Comparison of ENCODE assay signal across 13 mouse cellular contexts in genomic region chr11:96893203-96893842, GRCm38 (mm10). TPM values are rescaled to one million over a fixed set of nuclear protein-coding genes. Genes with fewer than 3 reads are reported as not detected.
DNase-seq lines count a peak whose midpoint lies in the region; ATAC-seq and TF ChIP-seq lines count a peak whose summit lies in the region.
"Had no signal": no experiment of that assay in that cellular context is flagged by ENCODE, and none has a peak within 500 bp of the region (broad histone marks: within the 10 kb centered on the region; RNA-seq: fewer than 3 reads in every experiment).

No protein-coding gene starts in this region.

- no peaks in the 10 kb centered on the region for H3K9me3 ChIP-seq in kidney, embryonic 16.5 days (ENCODE audit: low read length)
- peaks cover 5% of the 10 kb centered on the region for H3K9me3 ChIP-seq in forebrain, embryonic 13.5 days (replicated peaks)
- no peaks in the 10 kb centered on the region for H3K9me3 ChIP-seq in hindbrain, embryonic 14.5 days (ENCODE audit: control insufficient read depth, low read length)
- H3K9me3 ChIP-seq in neural tube, embryonic 11.5 days (ENCODE audit: control insufficient read depth, low read length) = no peaks in the 10 kb centered on the region
- no peaks in the 10 kb centered on the region for H3K9me3 ChIP-seq in intestine, postnatal 0 days (ENCODE audit: control insufficient read depth)
- H3K9me3 ChIP-seq: embryonic facial prominence, embryonic 15.5 days; lung, embryonic 15.5 days had no signal

- no peaks in the 10 kb centered on the region for H3K27me3 ChIP-seq in kidney, embryonic 16.5 days (ENCODE audit: insufficient read depth, low read length)
- H3K27me3 ChIP-seq in forebrain, embryonic 13.5 days = no peaks in the 10 kb centered on the region
- H3K27me3 ChIP-seq in hindbrain, embryonic 14.5 days (ENCODE audit: control insufficient read depth, insufficient read depth, low read length) = no peaks in the 10 kb centered on the region
- no peaks in the 10 kb centered on the region for H3K27me3 ChIP-seq in neural tube, embryonic 11.5 days (ENCODE audit: control insufficient read depth, insufficient read depth, low read length)
- H3K27me3 ChIP-seq in intestine, postnatal 0 days (replicated peaks; ENCODE audit: control insufficient read depth, insufficient read depth, low read length) = no peaks in the 10 kb centered on the region
- H3K27me3 ChIP-seq: embryonic facial prominence, embryonic 15.5 days; lung, embryonic 15.5 days had no signal

- no peak overlapping the region for H3K27ac ChIP-seq in kidney, embryonic 16.5 days (ENCODE audit: low read length)
- H3K27ac ChIP-seq in forebrain, embryonic 13.5 days = peak overlapping the region; percentile 81
- peak overlapping the region; percentile 60 for H3K27ac ChIP-seq in hindbrain, embryonic 14.5 days
- peak overlapping the region; percentile 85 for H3K27ac ChIP-seq in neural tube, embryonic 11.5 days (ENCODE audit: low read depth, low read length)
- no peak overlapping the region for H3K27ac ChIP-seq in intestine, postnatal 0 days (ENCODE audit: low read depth, low read length)
- H3K27ac ChIP-seq: embryonic facial prominence, embryonic 15.5 days; left cerebral cortex, adult 2 months; lung, embryonic 15.5 days had no signal

- WGBS in kidney, embryonic 16.5 days = 37% methylated on average over 11 of the region's 11 CpGs
- WGBS in forebrain, embryonic 13.5 days = 41% methylated on average over 11 of the region's 11 CpGs
- 26% methylated on average over 11 of the region's 11 CpGs for WGBS in hindbrain, embryonic 14.5 days
- 52% methylated on average over 10 of the region's 11 CpGs for WGBS in neural tube, embryonic 11.5 days
- 62% methylated on average over 11 of the region's 11 CpGs for WGBS in intestine, postnatal 0 days

- H3K9ac ChIP-seq in kidney, embryonic 16.5 days (replicated peaks; ENCODE audit: low read length) = no peak overlapping the region
- peak overlapping the region; percentile 46 for H3K9ac ChIP-seq in forebrain, embryonic 13.5 days
- H3K9ac ChIP-seq in hindbrain, embryonic 14.5 days = no peak overlapping the region
- peak overlapping the region; percentile 19; the same call in 1 of the 2 replicates for H3K9ac ChIP-seq in neural tube, embryonic 11.5 days (ENCODE audit: low read length)
- no peak overlapping the region for H3K9ac ChIP-seq in intestine, postnatal 0 days (ENCODE audit: low read depth, low read length)
- H3K9ac ChIP-seq: embryonic facial prominence, embryonic 15.5 days; lung, embryonic 15.5 days had no signal

- H3K4me1 ChIP-seq in kidney, embryonic 16.5 days (ENCODE audit: insufficient read depth, low read length) = peaks cover 7% of the 10 kb centered on the region; the same call in 1 of the 2 replicates
- H3K4me1 ChIP-seq in forebrain, embryonic 13.5 days = peaks cover 54% of the 10 kb centered on the region
- H3K4me1 ChIP-seq in hindbrain, embryonic 14.5 days (replicated peaks; ENCODE audit: control insufficient read depth, insufficient read depth, low read length) = peaks cover 14% of the 10 kb centered on the region
- peaks cover 38% of the 10 kb centered on the region for H3K4me1 ChIP-seq in neural tube, embryonic 11.5 days (ENCODE audit: control insufficient read depth, insufficient read depth, low read length)
- H3K4me1 ChIP-seq in intestine, postnatal 0 days (replicated peaks; ENCODE audit: control insufficient read depth, insufficient read depth, low read length) = no peaks in the 10 kb centered on the region
- H3K4me1 ChIP-seq: embryonic facial prominence, embryonic 15.5 days; lung, embryonic 15.5 days had no signal

- DNase-seq in kidney, adult 18-20 months = no peak
- DNase-seq in hindbrain, embryonic 14.5 days (ENCODE audit: low spot score) = no peak
- DNase-seq in neural tube, embryonic 11.5 days (ENCODE audit: low spot score) = peak; percentile 69
- DNase-seq in urinary bladder, adult 18-20 months (ENCODE audit: low spot score in 2 of 2) = no peak
- no peak for DNase-seq in thymus, postnatal 0 days (ENCODE audit: low spot score)
- DNase-seq: cerebellum, postnatal 10 days; kidney, postnatal 25 days had no signal

- no peak overlapping the region for H3K4me3 ChIP-seq in kidney, embryonic 16.5 days (ENCODE audit: low read length)
- no peak overlapping the region for H3K4me3 ChIP-seq in forebrain, embryonic 13.5 days
- no peak overlapping the region for H3K4me3 ChIP-seq in hindbrain, embryonic 14.5 days (replicated peaks; ENCODE audit: low read length)
- no peak overlapping the region for H3K4me3 ChIP-seq in neural tube, embryonic 11.5 days (ENCODE audit: low read depth, low read length)
- no peak overlapping the region for H3K4me3 ChIP-seq in intestine, postnatal 0 days (ENCODE audit: low read depth, low read length)
- H3K4me3 ChIP-seq: embryonic facial prominence, embryonic 15.5 days; left cerebral cortex, adult 2 months; lung, embryonic 15.5 days had no signal

- H3K36me3 ChIP-seq in kidney, embryonic 16.5 days (ENCODE audit: insufficient read depth, low read length) = no peaks in the 10 kb centered on the region
- no peaks in the 10 kb centered on the region for H3K36me3 ChIP-seq in forebrain, embryonic 13.5 days (ENCODE audit: poor library complexity, severe bottlenecking)
- no peaks in the 10 kb centered on the region for H3K36me3 ChIP-seq in hindbrain, embryonic 14.5 days (replicated peaks; ENCODE audit: control insufficient read depth, insufficient read depth)
- no peaks in the 10 kb centered on the region for H3K36me3 ChIP-seq in neural tube, embryonic 11.5 days (ENCODE audit: control insufficient read depth, insufficient read depth, low read length)
- no peaks in the 10 kb centered on the region for H3K36me3 ChIP-seq in intestine, postnatal 0 days (ENCODE audit: control insufficient read depth, insufficient read depth)
- H3K36me3 ChIP-seq: embryonic facial prominence, embryonic 15.5 days; lung, embryonic 15.5 days had no signal

- TF ChIP-seq CTCF in intestine, postnatal 0 days (IDR thresholded peaks at IDR 0.05; ENCODE audit: low read depth) = no peak

- no peak overlapping the region for H3K4me2 ChIP-seq in kidney, embryonic 16.5 days (replicated peaks; ENCODE audit: low read depth, low read length)
- no peak overlapping the region for H3K4me2 ChIP-seq in forebrain, embryonic 13.5 days
- no peak overlapping the region for H3K4me2 ChIP-seq in hindbrain, embryonic 14.5 days (replicated peaks)
- no peak overlapping the region for H3K4me2 ChIP-seq in neural tube, embryonic 11.5 days (ENCODE audit: low read depth)
- H3K4me2 ChIP-seq in intestine, postnatal 0 days (replicated peaks; ENCODE audit: low read depth) = no peak overlapping the region
- H3K4me2 ChIP-seq: embryonic facial prominence, embryonic 15.5 days; lung, embryonic 15.5 days had no signal

- ATAC-seq in kidney, embryonic 16.5 days (ENCODE audit: low FRiP score, low TSS enrichment) = 0 out of 2 replicates have a peak, but pooled peaks have one; percentile 9
- peak; percentile 78; the same call in 1 of the 2 replicates for ATAC-seq in forebrain, embryonic 13.5 days
- ATAC-seq in hindbrain, embryonic 14.5 days (ENCODE audit: low FRiP score) = peak; percentile 53; the same call in 1 of the 2 replicates
- ATAC-seq in neural tube, embryonic 11.5 days (ENCODE audit: insufficient read depth, low FRiP score, low TSS enrichment) = peak; percentile 48; the same call in 1 of the 2 replicates
- ATAC-seq in intestine, postnatal 0 days = no peak

RNA-seq across cellular contexts. Expression of gene Cdk5rap3, which starts 23.0 kb away (rescaled TPM):
- 83.7 and 88.3 TPM in 2 replicates for polyA plus RNA-seq in kidney, embryonic 16.5 days (2015; fragmentation: Nextera tagmentation; extraction: Ambion mirVana)
- 102 and 104 TPM in 2 replicates for polyA plus RNA-seq in forebrain, embryonic 13.5 days (2015; fragmentation: Nextera tagmentation; extraction: Ambion mirVana)
- 74.0 and 77.8 TPM in 2 replicates for polyA plus RNA-seq in hindbrain, embryonic 14.5 days (2014; fragmentation: Nextera tagmentation; extraction: Ambion mirVana)
- polyA plus RNA-seq in neural tube, embryonic 11.5 days (2014; fragmentation: Nextera tagmentation; extraction: Ambion mirVana) = 92.7 and 93.1 TPM in 2 replicates
- polyA plus RNA-seq in thymus, postnatal 0 days (2015; fragmentation: Nextera tagmentation; extraction: Ambion mirVana) = 105 and 116 TPM in 2 replicates
- polyA plus RNA-seq in intestine, postnatal 0 days (2015; fragmentation: Nextera tagmentation; extraction: Ambion mirVana) = 64.1 and 68.9 TPM in 2 replicates

RNA-seq across cellular contexts. Expression of gene Prr15l, which starts 34.6 kb away (rescaled TPM):
- 52.5 and 55.8 TPM in 2 replicates for polyA plus RNA-seq in kidney, embryonic 16.5 days (2015; fragmentation: Nextera tagmentation; extraction: Ambion mirVana)
- polyA plus RNA-seq in forebrain, embryonic 13.5 days (2015; fragmentation: Nextera tagmentation; extraction: Ambion mirVana) = 0.08 and 0.25 TPM in 2 replicates
- 0.16 TPM in 2 replicates for polyA plus RNA-seq in hindbrain, embryonic 14.5 days (2014; fragmentation: Nextera tagmentation; extraction: Ambion mirVana)
- polyA plus RNA-seq in neural tube, embryonic 11.5 days (2014; fragmentation: Nextera tagmentation; extraction: Ambion mirVana) = 0.57 and 0.78 TPM in 2 replicates
- 1.0 and 1.5 TPM in 2 replicates for polyA plus RNA-seq in thymus, postnatal 0 days (2015; fragmentation: Nextera tagmentation; extraction: Ambion mirVana)
- polyA plus RNA-seq in intestine, postnatal 0 days (2015; fragmentation: Nextera tagmentation; extraction: Ambion mirVana) = 138 and 141 TPM in 2 replicates

RNA-seq across cellular contexts. Expression of gene Copz2, which starts 43.7 kb away (rescaled TPM):
- polyA plus RNA-seq in kidney, embryonic 16.5 days (2015; fragmentation: Nextera tagmentation; extraction: Ambion mirVana) = 115 and 117 TPM in 2 replicates
- polyA plus RNA-seq in forebrain, embryonic 13.5 days (2015; fragmentation: Nextera tagmentation; extraction: Ambion mirVana) = 12.3 and 13.8 TPM in 2 replicates
- polyA plus RNA-seq in hindbrain, embryonic 14.5 days (2014; fragmentation: Nextera tagmentation; extraction: Ambion mirVana) = 23.1 and 29.7 TPM in 2 replicates
- 44.8 and 46.5 TPM in 2 replicates for polyA plus RNA-seq in neural tube, embryonic 11.5 days (2014; fragmentation: Nextera tagmentation; extraction: Ambion mirVana)
- 55.8 and 60.7 TPM in 2 replicates for polyA plus RNA-seq in thymus, postnatal 0 days (2015; fragmentation: Nextera tagmentation; extraction: Ambion mirVana)
- polyA plus RNA-seq in intestine, postnatal 0 days (2015; fragmentation: Nextera tagmentation; extraction: Ambion mirVana) = 46.8 and 47.6 TPM in 2 replicates

RNA-seq across cellular contexts. Expression of gene Pnpo, which starts 50.5 kb away (rescaled TPM):
- polyA plus RNA-seq in kidney, embryonic 16.5 days (2015; fragmentation: Nextera tagmentation; extraction: Ambion mirVana) = 38.0 TPM in 2 replicates
- 13.9 and 20.0 TPM in 2 replicates for polyA plus RNA-seq in forebrain, embryonic 13.5 days (2015; fragmentation: Nextera tagmentation; extraction: Ambion mirVana)
- polyA plus RNA-seq in hindbrain, embryonic 14.5 days (2014; fragmentation: Nextera tagmentation; extraction: Ambion mirVana) = 27.5 and 28.9 TPM in 2 replicates
- polyA plus RNA-seq in neural tube, embryonic 11.5 days (2014; fragmentation: Nextera tagmentation; extraction: Ambion mirVana) = 24.0 and 26.2 TPM in 2 replicates
- 39.0 and 39.5 TPM in 2 replicates for polyA plus RNA-seq in thymus, postnatal 0 days (2015; fragmentation: Nextera tagmentation; extraction: Ambion mirVana)
- 145 and 158 TPM in 2 replicates for polyA plus RNA-seq in intestine, postnatal 0 days (2015; fragmentation: Nextera tagmentation; extraction: Ambion mirVana)

Comparison
In these comparisons a context has a peak if more than half of its experiments do, and no peak if none do; other contexts are left out.
1. H3K27ac ChIP-seq: peak in forebrain, embryonic 13.5 days (single experiment), hindbrain, embryonic 14.5 days (single experiment) and neural tube, embryonic 11.5 days (single experiment); none in kidney, embryonic 16.5 days (single experiment) and intestine, postnatal 0 days (single experiment).
2. H3K9ac ChIP-seq: peak in forebrain, embryonic 13.5 days (single experiment) and neural tube, embryonic 11.5 days (single experiment); none in kidney, embryonic 16.5 days (single experiment), hindbrain, embryonic 14.5 days (single experiment) and intestine, postnatal 0 days (single experiment).
3. RNA of gene Prr15l, which starts 34.6 kb away (polyA plus RNA-seq): 138 to 141 TPM in intestine, postnatal 0 days and 52.5 to 55.8 TPM in kidney, embryonic 16.5 days; 1.0 to 1.5 TPM in thymus, postnatal 0 days, 0.57 to 0.78 TPM in neural tube, embryonic 11.5 days, 0.16 TPM in hindbrain, embryonic 14.5 days and 0.08 to 0.25 TPM in forebrain, embryonic 13.5 days; every median in the first group is over 10 times any median in the second.